Mouse (Mus musculus): Measurements from ENCODE around the gene Abraxas2.

DNA sequence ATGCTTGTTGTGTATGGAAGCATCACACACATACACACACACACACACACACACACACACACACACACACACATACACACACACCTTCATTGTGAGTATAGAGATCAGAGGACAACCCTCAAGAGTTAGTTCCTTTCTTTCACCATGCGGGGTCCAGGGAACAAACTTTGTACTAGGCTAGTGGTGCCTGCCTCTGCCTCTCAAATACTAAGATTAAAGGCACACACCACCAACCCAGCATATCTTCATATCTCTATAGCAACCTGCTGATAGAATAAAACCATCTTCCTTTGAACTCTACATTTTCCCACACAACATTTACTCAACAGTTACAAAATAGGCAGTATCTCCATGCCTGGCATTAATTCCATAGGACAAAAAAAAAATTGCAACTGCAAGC is 2.9 kb upstream of the Abraxas2 start:
- no peak for TF ChIP-seq CTCF (IDR thresholded peaks at IDR 0.05; ENCODE audit: low read depth, low read length)
- TF ChIP-seq EP300 (IDR thresholded peaks at IDR 0.05; ENCODE audit: insufficient read depth, low read depth, low read length), result no peak

All from ES-Bruce4 (cell line).